Mouse (Mus musculus) cerebellum, postnatal 36 days (tissue): ENCODE measurements around the gene Cd247.

Source experiments
- DNase-seq, 2 experiments: peaks; one replicate each; pipeline ENCODE4 v3.0.0; 2021 to 2022; ENCODE audit warnings: mixed read lengths in 2 of 2

Gene Cd247

GRCm38 (mm10) chr1:165921026-165921425 is 132.5 kb downstream of the Cd247 start:
- no peak for DNase-seq

GRCm38 (mm10) chr1:165922488-165922887 is 134.0 kb downstream of the Cd247 start:
- peak; percentile 14 to 26 for DNase-seq

DNA sequence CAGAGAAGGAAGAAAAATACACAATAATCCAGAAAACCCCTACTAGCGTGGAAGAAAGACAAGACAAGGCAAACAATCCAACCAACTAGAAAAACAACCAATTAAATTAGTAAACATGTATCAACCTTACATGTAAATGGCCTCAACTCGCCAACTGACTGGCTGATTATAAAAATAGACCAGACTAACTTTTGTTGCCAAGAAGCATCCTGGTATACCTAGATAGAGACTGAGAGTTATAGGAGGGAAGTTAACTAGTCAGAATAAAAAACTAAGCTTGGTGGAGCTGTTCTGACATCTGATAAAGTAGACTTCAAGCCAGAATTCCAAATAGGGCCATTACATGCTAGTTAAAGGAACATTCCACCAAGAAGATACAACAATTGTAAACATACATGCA is 136.7 kb downstream of the Cd247 start:
- no peak for DNase-seq
